Mouse (Mus musculus): ENCODE data around the gene Htra2.

GRCm38 (mm10) chr6:83071220-83071619 lies 16.1 kb upstream of the Htra2 start:
- no peak for TF ChIP-seq CTCF (IDR thresholded peaks at IDR 0.05; ENCODE audit: borderline replicate concordance, extremely low read depth, insufficient read depth, insufficient read length)
- no peak for TF ChIP-seq POLR2A (IDR thresholded peaks at IDR 0.05; ENCODE audit: borderline replicate concordance, extremely low read depth, insufficient read depth, insufficient read length, poor library complexity, severe bottlenecking)
